Mouse (Mus musculus) heart, embryonic 16.5 days (tissue): ENCODE results near the gene Tbc1d9. TPM values are rescaled to one million over a fixed set of nuclear protein-coding genes. Genes with fewer than 3 reads are reported as not detected.
"Not testable (repeated sequence)": the region's sequence is repeated elsewhere in the genome, so short reads cannot be mapped to it uniquely, and the experiment has no call there.

ENCODE experiments used
- ATAC-seq: fragments of 200-750 bp; cut with Nextera tagmentation; replicated peaks from 2 replicates; pipeline ENCODE4 v1.8.0; 2017; ENCODE audit warnings: moderate number of reproducible peaks; ENCODE audit not compliant: insufficient read depth, low FRiP score; ENCODE audit errors: extremely low read depth
- H3K27ac ChIP-seq: fragments of 300-500 bp; sonication (generic); 2 replicates; pipeline ENCODE4 v1.5.1; 2014; ENCODE audit warnings: mild to moderate bottlenecking, low read length, control low read depth, moderate library complexity
- H3K27me3 ChIP-seq: fragments of 300-500 bp; sonication (generic); 2 replicates; pipeline ENCODE4 v1.6.1; 2014; ENCODE audit warnings: low read length, mixed read lengths; ENCODE audit not compliant: control insufficient read depth, insufficient read depth
- H3K36me3 ChIP-seq: fragments of 300-500 bp; sonication (generic); 2 replicates; pipeline ENCODE4 v1.6.1; 2014; ENCODE audit not compliant: control insufficient read depth, insufficient read depth
- H3K4me1 ChIP-seq: fragments of 300-500 bp; sonication (generic); 2 replicates; pipeline ENCODE4 v1.6.1; 2014; ENCODE audit warnings: low read length, mixed read lengths; ENCODE audit not compliant: control insufficient read depth, insufficient read depth
- H3K4me2 ChIP-seq: fragments of 300-500 bp; sonication (generic); 2 replicates; pipeline ENCODE4 v1.6.1; 2014; ENCODE audit warnings: low read depth, mild to moderate bottlenecking, control low read depth, low read length
- H3K4me3 ChIP-seq: fragments of 300-500 bp; sonication (generic); 2 replicates; pipeline ENCODE4 v1.5.1; 2014; ENCODE audit warnings: mild to moderate bottlenecking, control low read depth, low read length
- H3K9ac ChIP-seq: fragments of 300-500 bp; sonication (generic); 2 replicates; pipeline ENCODE4 v1.6.1; 2014; ENCODE audit warnings: low read length, control low read depth
- H3K9me3 ChIP-seq: fragments of 300-500 bp; sonication (generic); replicated peaks from 2 replicates; pipeline ENCODE4 v1.6.1; 2016; ENCODE audit warnings: low read length; ENCODE audit not compliant: control insufficient read depth
- WGBS: fragments of 180-500 bp; shearing (Covaris S2); extraction: QIAGEN DNeasy Blood & Tissue Kit; methylation state at CpG from one replicate; pipeline ENCODE4 v1.1.7; 2014; 5-methylcytosine and 5-hydroxymethylcytosine counted together
- polyA plus RNA-seq: library from polyadenylated mRNA; unstranded; fragments of >200 nt; fragmentation: Nextera tagmentation; extraction: Ambion mirVana; gene quantifications from 2 replicates; pipeline ENCODE4 v1.2.1, GENCODE M21; 2015

Tbc1d9 gene
- polyA plus RNA-seq, 1 experiment from 2014 or later, result 0.66 TPM

DNA sequence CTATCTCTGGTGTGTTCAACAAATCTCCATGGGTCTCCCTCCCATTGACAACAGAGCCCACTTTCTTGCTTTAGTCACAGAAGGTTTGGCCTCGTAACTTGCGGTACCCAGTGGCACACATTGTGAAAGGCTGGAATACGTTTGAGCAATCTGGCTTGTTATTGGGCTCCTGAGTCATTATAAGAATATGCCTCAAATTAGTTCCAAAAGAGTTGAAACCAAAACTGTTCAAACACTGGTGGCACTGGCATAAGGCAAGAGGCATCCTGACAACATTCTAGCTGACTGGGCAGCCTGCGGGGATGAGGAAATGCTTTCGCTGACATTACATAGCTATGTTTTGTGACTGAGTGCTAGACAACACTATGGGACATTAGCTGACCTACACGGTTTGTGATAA is 144.7 kb downstream of the Tbc1d9 start:
- Histone ChIP-seq H3K27me3 (no peaks in the 10 kb centered on the region), H3K9me3 (no peaks in the 10 kb centered on the region), H3K4me3 (no peak overlapping the region), H3K27ac (no peak overlapping the region), H3K4me2 (no peak overlapping the region), H3K36me3 (no peaks in the 10 kb centered on the region), H3K9ac (no peak overlapping the region), H3K4me1 (no peaks in the 10 kb centered on the region)
- WGBS, result 87% methylated on average over 6 of the region's 6 CpGs
- ATAC-seq, result no peak

DNA sequence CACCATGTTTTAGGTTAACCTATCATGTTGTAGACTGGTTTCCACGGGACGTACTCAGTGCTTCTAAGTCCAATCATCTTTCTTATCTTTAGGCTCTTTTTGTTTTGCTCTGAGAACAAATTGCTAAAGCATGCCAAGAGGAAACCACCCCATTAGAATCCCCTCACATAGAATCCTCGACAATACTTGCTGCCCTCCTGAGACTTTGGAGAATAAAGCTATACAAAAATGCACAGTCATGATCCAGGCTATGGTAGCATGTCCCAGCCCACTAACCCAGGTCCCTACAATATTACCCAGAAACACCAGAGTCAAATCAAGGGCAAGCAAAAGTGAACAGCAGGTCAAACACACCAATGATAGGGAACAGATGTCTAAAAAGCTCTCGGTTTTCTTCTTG is 149.9 kb downstream of the Tbc1d9 start:
- not testable (repeated sequence) for H3K9ac ChIP-seq, H3K9me3 ChIP-seq, ATAC-seq, H3K4me2 ChIP-seq, H3K4me3 ChIP-seq, H3K27ac ChIP-seq, H3K27me3 ChIP-seq, H3K4me1 ChIP-seq
- WGBS, result 71% methylated on average over 4 of the region's 4 CpGs
- peaks cover 19% of the 10 kb centered on the region; the same call in 1 of the 2 replicates for H3K36me3 ChIP-seq

DNA sequence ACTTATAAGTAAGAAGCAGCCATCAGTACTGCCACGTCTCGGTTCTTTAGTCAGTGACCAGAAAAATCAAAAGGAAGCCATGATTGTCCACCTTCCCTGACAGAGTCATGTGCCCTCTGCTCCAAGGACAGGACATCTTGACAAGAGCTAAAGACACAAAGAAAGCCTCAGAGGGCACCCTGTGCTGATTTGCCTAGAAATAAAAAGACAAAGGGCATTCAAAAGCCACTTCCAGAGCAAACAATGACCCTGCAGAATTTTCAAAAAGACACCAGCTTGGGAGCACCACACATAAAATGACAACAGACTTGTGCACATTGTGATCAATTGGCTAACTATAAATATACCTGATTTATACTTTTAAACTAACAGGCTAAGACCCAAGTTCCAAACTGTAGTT is 150.5 kb downstream of the Tbc1d9 start:
- Histone ChIP-seq H3K9me3 (no peaks in the 10 kb centered on the region), H3K4me3 (no peak overlapping the region), H3K4me1 (no peaks in the 10 kb centered on the region), H3K27me3 (no peaks in the 10 kb centered on the region), H3K4me2 (no peak overlapping the region), H3K9ac (no peak overlapping the region), H3K36me3 (peaks cover 22% of the 10 kb centered on the region), H3K27ac (no peak overlapping the region)
- no peak for ATAC-seq
- 85% methylated on average over 2 of the region's 2 CpGs for WGBS

DNA sequence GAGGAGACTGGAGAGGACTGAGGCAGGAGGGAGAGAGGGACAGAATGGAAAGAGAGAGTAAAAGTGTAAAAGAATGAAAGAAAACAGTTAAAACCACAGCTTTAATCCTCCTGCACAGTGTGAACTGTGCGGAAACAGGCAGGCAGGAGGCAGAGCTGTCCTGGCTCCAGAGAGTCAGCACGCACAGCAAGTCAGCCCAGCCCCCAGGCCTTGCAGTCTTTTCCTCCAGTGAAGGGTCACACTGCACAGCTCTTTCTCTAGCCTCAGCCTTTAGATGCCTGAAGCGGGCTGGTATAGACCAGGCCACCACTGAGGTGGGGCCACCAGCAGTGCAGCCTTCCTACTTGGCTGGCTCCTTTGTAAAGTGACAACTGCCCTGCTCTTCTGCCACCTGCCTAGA is 155.4 kb downstream of the Tbc1d9 start:
- no peak for ATAC-seq
- WGBS, result 78% methylated on average over 3 of the region's 3 CpGs
- H3K4me3 ChIP-seq, result no peak overlapping the region
- no peaks in the 10 kb centered on the region for H3K9me3 ChIP-seq
- no peak overlapping the region for H3K27ac ChIP-seq
- no peak overlapping the region for H3K9ac ChIP-seq
- no peaks in the 10 kb centered on the region for H3K27me3 ChIP-seq
- no peaks in the 10 kb centered on the region for H3K4me1 ChIP-seq
- peaks cover 25% of the 10 kb centered on the region for H3K36me3 ChIP-seq
- H3K4me2 ChIP-seq, result no peak overlapping the region

DNA sequence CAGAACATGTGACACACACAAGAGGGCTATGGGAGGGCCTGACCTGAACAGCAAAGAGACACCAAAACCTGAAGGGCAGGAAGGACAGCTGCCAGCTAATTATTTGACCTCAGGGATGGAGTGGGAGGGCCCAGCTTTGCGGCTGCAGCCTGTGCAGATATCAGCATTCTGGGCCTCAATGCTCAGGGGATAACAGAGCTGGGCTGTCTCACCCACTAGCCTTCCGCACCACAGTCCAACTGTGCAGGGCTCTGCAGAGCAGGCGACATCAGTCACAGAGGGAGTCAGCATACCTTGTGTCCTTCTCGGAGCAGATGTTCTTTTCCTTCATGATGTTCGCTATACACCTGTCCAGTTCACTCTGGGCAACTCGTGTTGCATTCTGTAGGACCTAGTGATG is 157.2 kb downstream of the Tbc1d9 start:
- 75% methylated on average over 6 of the region's 6 CpGs for WGBS
- ATAC-seq, result no peak
- Histone ChIP-seq H3K4me2 (no peak overlapping the region), H3K9ac (no peak overlapping the region), H3K4me3 (no peak overlapping the region), H3K27me3 (no peaks in the 10 kb centered on the region), H3K4me1 (no peaks in the 10 kb centered on the region), H3K27ac (no peak overlapping the region), H3K36me3 (peaks cover 15% of the 10 kb centered on the region; the same call in 1 of the 2 replicates), H3K9me3 (no peaks in the 10 kb centered on the region)

Other genes with a start within 250 kb of the Tbc1d9 start
- gene Gm10645, start 818 bp downstream of the Tbc1d9 start, polyA plus RNA-seq, result 0.58 and 0.86 TPM in 2 replicates
- gene Ucp1, start 125.0 kb downstream of the Tbc1d9 start, polyA plus RNA-seq, result not detected in 2 replicates
- gene Elmod2, start 167.1 kb downstream of the Tbc1d9 start, polyA plus RNA-seq, result 9.8 and 10.4 TPM in 2 replicates
- gene Mgat4d, start 183.1 kb downstream of the Tbc1d9 start, polyA plus RNA-seq, result not detected in 2 replicates
- 0.04 and 0.05 TPM in 2 replicates for gene Clgn, start 224.5 kb downstream of the Tbc1d9 start, polyA plus RNA-seq